Mouse (Mus musculus) liver, embryonic 14.5 days (tissue): Measurements from ENCODE around the gene Stard5. TPM values are rescaled to one million over a fixed set of nuclear protein-coding genes. Genes with fewer than 3 reads are reported as not detected.

Experiments used
- ATAC-seq: fragments of 200-750 bp; cut with Nextera tagmentation; 2 replicates; pipeline ENCODE4 v1.8.0; 2017; ENCODE audit warnings: moderate number of reproducible peaks, mild to moderate bottlenecking, moderate library complexity; ENCODE audit not compliant: insufficient read depth
- DNase-seq, 3 experiments: peaks; one replicate each; pipeline ENCODE4 v3.0.0-alpha.2; 2012 to 2013; ENCODE audit warnings: low read depth in 3 of 3, low spot score in 3 of 3
- H3K27ac ChIP-seq: fragments of 300-500 bp; sonication (generic); 2 replicates; pipeline ENCODE4 v1.5.1; 2014; ENCODE audit warnings: moderate library complexity, mild to moderate bottlenecking, control low read depth, inconsistent platforms
- H3K27me3 ChIP-seq: fragments of 300-500 bp; sonication (generic); 2 replicates; pipeline ENCODE4 v1.6.1; 2014; ENCODE audit warnings: mild to moderate bottlenecking, low read length, moderate library complexity; ENCODE audit not compliant: control insufficient read depth, insufficient read depth
- H3K36me3 ChIP-seq: fragments of 300-500 bp; sonication (generic); replicated peaks from 2 replicates; pipeline ENCODE4 v1.6.1; 2014; ENCODE audit warnings: low read depth; ENCODE audit not compliant: control insufficient read depth, insufficient read depth
- H3K4me1 ChIP-seq, 2 experiments: fragments of 200-500 bp in 1 of 2; fragments of 300-500 bp in 1 of 2; sonication (generic) in 1 of 2; replicated peaks; 2 replicates each; pipeline ENCODE4 v1.6.1; 2012 to 2014; ENCODE audit warnings: antibody characterized with exemption in 1 of 2, inconsistent platforms in 1 of 2, low read length in 1 of 2; ENCODE audit not compliant: control insufficient read depth in 2 of 2, insufficient read depth in 2 of 2
- H3K4me2 ChIP-seq: fragments of 300-500 bp; sonication (generic); 2 replicates; pipeline ENCODE4 v1.6.1; 2014; ENCODE audit warnings: low read depth, mild to moderate bottlenecking, control low read depth, moderate library complexity
- H3K4me3 ChIP-seq, 2 experiments: fragments of 200-500 bp in 1 of 2; fragments of 300-500 bp in 1 of 2; sonication (generic) in 1 of 2; 2 replicates each; pipeline ENCODE4 v1.5.1; 2012 to 2014; ENCODE audit warnings: low read depth in 2 of 2, low read length in 2 of 2, mild to moderate bottlenecking in 2 of 2, control low read depth in 1 of 2, inconsistent platforms in 1 of 2, moderate library complexity in 1 of 2; ENCODE audit not compliant: insufficient read depth in 1 of 2
- H3K9ac ChIP-seq: fragments of 300-500 bp; sonication (generic); replicated peaks from 2 replicates; pipeline ENCODE4 v1.6.1; 2014; ENCODE audit warnings: mild to moderate bottlenecking, control low read depth, moderate library complexity
- H3K9me3 ChIP-seq: fragments of 300-500 bp; sonication (generic); 2 replicates; pipeline ENCODE4 v1.6.1; 2016; ENCODE audit warnings: low read length, mixed read lengths; ENCODE audit not compliant: control insufficient read depth
- CTCF ChIP-seq: IDR thresholded peaks from 2 replicates; pipeline ENCODE4 v1.5.1; 2016; ENCODE audit warnings: antibody characterized with exemption, low read depth, control low read depth
- EP300 ChIP-seq: IDR thresholded peaks from 2 replicates; pipeline ENCODE4 v1.6.1; 2016; ENCODE audit warnings: antibody characterized with exemption, low read depth
- WGBS: fragments of 180-500 bp; shearing (Covaris S2); extraction: QIAGEN DNeasy Blood & Tissue Kit; methylation state at CpG from one replicate; pipeline ENCODE4 v1.1.7; 2014; ENCODE audit not compliant: insufficient replicate concordance; 5-methylcytosine and 5-hydroxymethylcytosine counted together
- polyA plus RNA-seq, 2 experiments: library from polyadenylated mRNA; depleted of rRNA in 1 of 2; stranded (reverse) in 1 of 2; unstranded in 1 of 2; fragments of >200 nt; fragmentation: Nextera tagmentation in 1 of 2; extraction: Ambion mirVana in 1 of 2; gene quantifications; 2 replicates each; pipeline versions ENCODE4 v1.2.1 to v1.2.3; 2012 to 2014

The Stard5 gene
- polyA plus RNA-seq, 2 experiments = 5.3 to 7.5 TPM

DNA sequence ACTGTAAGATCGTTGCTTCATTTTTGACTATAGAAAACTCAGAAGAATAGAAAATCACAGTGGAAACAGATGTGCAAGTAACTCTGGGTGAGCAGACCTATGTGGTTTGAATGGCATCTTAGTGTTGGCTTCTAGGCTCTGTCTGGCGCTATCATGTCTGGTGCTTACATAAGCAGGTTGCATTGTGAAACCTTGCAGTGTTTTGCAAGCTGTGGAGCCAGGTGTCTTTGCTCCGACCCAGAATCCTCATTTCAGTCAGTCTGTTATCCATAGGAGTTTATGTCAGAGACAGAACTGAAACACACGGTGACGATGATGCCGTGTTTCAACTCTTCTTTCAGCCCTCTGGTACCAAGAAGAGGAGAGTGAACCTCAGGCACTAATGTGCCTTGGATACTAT is 2.1 kb downstream of the Stard5 start:
- ATAC-seq = no peak
- Histone ChIP-seq H3K4me2 (no peak overlapping the region), H3K4me3 (no peak overlapping the region), H3K36me3 (no peaks in the 10 kb centered on the region), H3K27ac (no peak overlapping the region), H3K4me1 (peaks cover 10 to 17% of the 10 kb centered on the region in 2 experiments), H3K9ac (no peak overlapping the region), H3K9me3 (no peaks in the 10 kb centered on the region), H3K27me3 (no peaks in the 10 kb centered on the region)
- DNase-seq = no peak
- WGBS = 66% methylated on average over 6 of the region's 6 CpGs
- TF ChIP-seq CTCF = no peak
- no peak for TF ChIP-seq EP300

DNA sequence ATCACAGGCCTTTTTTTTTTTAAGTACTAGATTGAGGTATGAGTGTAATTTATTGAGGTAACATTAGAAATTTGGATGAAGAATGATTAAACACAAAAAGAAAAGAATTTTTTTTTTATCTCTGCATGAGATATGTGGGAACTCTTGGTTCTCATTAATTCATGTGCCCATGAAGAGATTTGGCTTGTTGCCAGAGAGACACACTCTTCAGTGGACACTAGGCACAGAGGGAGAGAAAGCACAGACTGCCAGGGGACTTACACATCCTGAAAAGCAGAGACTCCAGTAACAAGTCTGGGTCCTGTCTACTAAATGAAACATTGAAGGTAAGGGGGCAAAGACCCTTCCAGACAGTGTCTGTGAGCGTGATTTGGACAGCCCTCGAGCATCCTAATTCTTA is 4.0 kb downstream of the Stard5 start:
- TF ChIP-seq CTCF (no peak), EP300 (no peak)
- Histone ChIP-seq H3K4me1 (peaks cover 10 to 18% of the 10 kb centered on the region in 2 experiments), H3K9me3 (no peaks in the 10 kb centered on the region), H3K27ac (no peak overlapping the region), H3K9ac (no peak overlapping the region), H3K4me3 (no peak overlapping the region), H3K4me2 (no peak overlapping the region), H3K27me3 (no peaks in the 10 kb centered on the region), H3K36me3 (no peaks in the 10 kb centered on the region)
- DNase-seq = no peak
- ATAC-seq = no peak
- 75% methylated on average over 2 of the region's 2 CpGs for WGBS

DNA sequence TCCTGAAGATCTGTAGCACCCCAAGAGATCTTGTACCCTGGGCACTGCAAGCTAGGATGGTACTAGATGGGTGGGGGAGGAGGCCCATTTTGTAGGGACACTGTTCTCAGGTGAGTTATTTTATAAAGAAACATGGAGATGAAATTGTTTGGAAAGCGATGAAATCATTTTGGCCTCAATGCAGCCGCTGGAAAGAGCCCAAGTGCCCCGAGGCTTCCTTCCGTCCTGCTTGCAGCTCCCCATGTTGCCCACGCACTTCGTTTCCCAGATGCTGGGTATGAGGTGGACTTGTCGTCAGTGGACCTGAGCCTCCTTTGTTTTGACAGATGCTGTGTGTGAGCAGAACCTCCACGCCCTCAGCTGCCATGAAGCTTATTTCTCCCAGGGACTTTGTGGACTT is 4.7 kb downstream of the Stard5 start:
- Histone ChIP-seq H3K4me2 (no peak overlapping the region), H3K4me3 (no peak overlapping the region), H3K27me3 (no peaks in the 10 kb centered on the region), H3K4me1 (peaks cover 7 to 14% of the 10 kb centered on the region in 2 experiments), H3K9ac (no peak overlapping the region), H3K36me3 (no peaks in the 10 kb centered on the region), H3K27ac (no peak overlapping the region), H3K9me3 (no peaks in the 10 kb centered on the region)
- no peak for DNase-seq
- no peak for TF ChIP-seq CTCF
- no peak for TF ChIP-seq EP300
- no peak for ATAC-seq
- WGBS = 78% methylated on average over 8 of the region's 8 CpGs

DNA sequence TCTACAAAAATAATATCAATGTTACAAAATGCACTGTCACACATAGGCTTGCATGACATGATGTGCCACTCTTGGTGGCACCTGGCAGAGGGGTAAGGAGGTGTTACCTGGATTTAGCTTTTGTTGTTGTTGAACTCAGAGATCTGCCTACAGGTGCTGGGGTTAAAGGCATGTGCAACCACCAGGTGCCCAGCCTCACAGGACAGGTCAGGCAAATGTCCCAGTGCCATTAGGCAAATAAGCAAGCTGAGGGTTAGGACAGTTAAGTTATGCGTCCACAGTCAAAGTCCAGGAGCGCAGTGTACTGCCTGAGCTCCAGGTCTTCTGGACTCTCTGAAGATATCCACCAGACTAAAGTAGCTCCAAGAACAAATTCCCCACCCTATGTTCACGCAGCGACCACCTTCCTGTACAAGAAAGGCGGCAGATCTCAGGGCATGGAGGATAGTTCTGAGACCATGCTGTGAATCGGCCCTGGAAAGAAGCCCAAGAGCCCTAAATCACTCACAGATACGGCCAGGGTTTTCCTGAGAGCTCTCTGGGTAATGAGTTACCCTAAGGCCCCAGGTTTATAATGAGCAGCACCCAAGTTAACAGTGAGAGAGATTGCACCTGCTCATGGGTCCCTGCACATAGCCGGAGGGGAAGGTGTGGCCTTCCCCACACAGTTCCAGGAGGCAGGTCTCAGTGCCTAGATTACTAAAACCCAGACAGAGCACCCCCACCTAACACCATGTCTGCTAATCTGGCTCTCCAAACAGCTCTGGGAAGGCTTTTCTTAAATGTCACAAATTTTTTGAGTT is 6.2 kb downstream of the Stard5 start:
- Histone ChIP-seq H3K9me3 (no peaks in the 10 kb centered on the region), H3K36me3 (no peaks in the 10 kb centered on the region), H3K4me3 (no peak overlapping the region), H3K27ac (no peak overlapping the region), H3K27me3 (no peaks in the 10 kb centered on the region), H3K4me1 (peaks cover 3 to 7% of the 10 kb centered on the region in 2 experiments), H3K9ac (no peak overlapping the region), H3K4me2 (no peak overlapping the region)
- TF ChIP-seq EP300 (no peak), CTCF (no peak)
- 73% methylated on average over 8 of the region's 8 CpGs for WGBS
- DNase-seq (no peak), ATAC-seq (no peak)

DNA sequence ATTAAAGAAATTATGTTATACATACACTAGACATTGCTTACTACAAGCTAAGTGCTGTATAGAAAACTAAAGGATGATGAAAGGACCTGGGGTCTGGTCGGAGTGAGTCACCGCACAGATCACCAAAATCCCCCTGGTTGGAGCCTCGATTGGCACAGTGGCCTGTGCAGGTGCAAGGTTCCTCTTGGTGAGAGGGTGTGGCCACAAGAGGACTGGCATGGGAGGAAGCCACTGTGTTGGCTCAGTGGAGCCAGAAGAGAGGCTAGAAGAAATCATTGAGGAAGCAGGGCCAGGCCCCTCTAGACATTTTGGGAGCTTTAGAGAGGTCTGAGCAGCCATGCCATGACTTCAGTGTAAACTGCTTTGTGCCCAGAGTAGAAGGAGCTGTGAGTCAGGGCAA is 7.3 kb downstream of the Stard5 start:
- Histone ChIP-seq H3K4me2 (no peak overlapping the region), H3K9me3 (no peaks in the 10 kb centered on the region), H3K27ac (no peak overlapping the region), H3K9ac (no peak overlapping the region), H3K27me3 (no peaks in the 10 kb centered on the region), H3K36me3 (no peaks in the 10 kb centered on the region), H3K4me1 (0 out of 4 replicates have a peak, but pooled peaks cover 0 to 2% of the 10 kb centered on the region in 2 experiments), H3K4me3 (no peak overlapping the region)
- DNase-seq (no peak), ATAC-seq (no peak)
- no peak for TF ChIP-seq CTCF
- no peak for TF ChIP-seq EP300
- WGBS = 52% methylated on average over 3 of the region's 3 CpGs
